Mouse (Mus musculus): ENCODE data around the gene Atp2a1.

GRCm38 (mm10) chr7:126397822-126398221 lies 65.1 kb downstream of the Atp2a1 start:
- no peak for TF ChIP-seq MAX (IDR thresholded peaks at IDR 0.05; ENCODE audit: low read length)
- no peak for TF ChIP-seq POLR2A (IDR thresholded peaks at IDR 0.05; ENCODE audit: low read depth, low read length)
- no peak for TF ChIP-seq MAZ (IDR thresholded peaks at IDR 0.05; ENCODE audit: low read depth, low read length)
- no peak for TF ChIP-seq CTCF (conservative IDR thresholded peaks at IDR 0.05 in 1 of 2, IDR thresholded peaks at IDR 0.05 in 1 of 2; ENCODE audit: low read depth in 2 of 2, low read length in 2 of 2)
- no peak for TF ChIP-seq BHLHE40 (IDR thresholded peaks at IDR 0.05; ENCODE audit: low read depth, low read length)
- no peak for TF ChIP-seq TBP (conservative IDR thresholded peaks at IDR 0.05; ENCODE audit: low read depth, low read length)

Measured in CH12.LX (cell line).